Mouse (Mus musculus) A20 (cell line): ENCODE results near the gene Igf1r.
A peak's percentile ranks its signal among the peaks of the same experiment; 100 is the strongest.

ENCODE experiments used
- DNase-seq: peaks from one replicate; pipeline ENCODE4 v3.0.0-alpha.2; 2011; ENCODE audit warnings: low read depth, low spot score

The Igf1r gene

DNA sequence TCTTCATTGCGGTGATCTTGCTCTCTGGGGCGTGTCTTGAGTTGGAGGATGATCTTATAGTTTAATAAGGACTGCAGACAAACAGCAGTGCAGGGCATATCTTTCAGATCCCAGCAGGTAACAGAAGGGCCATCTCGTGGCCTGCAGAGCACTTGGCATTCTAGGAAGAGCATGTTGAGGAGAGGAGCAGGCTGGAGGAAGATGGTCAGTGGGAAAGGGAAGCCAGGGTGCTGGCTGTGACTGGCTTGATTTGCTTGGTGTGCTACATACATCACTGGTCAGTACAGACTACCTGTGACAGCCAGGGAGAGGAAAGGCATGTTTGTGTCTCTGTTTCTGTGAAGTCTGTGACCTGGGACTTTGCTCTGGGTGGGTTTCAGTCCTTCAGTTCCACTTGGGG, 122.8 kb downstream of the Igf1r start:
- DNase-seq: no peak

DNA sequence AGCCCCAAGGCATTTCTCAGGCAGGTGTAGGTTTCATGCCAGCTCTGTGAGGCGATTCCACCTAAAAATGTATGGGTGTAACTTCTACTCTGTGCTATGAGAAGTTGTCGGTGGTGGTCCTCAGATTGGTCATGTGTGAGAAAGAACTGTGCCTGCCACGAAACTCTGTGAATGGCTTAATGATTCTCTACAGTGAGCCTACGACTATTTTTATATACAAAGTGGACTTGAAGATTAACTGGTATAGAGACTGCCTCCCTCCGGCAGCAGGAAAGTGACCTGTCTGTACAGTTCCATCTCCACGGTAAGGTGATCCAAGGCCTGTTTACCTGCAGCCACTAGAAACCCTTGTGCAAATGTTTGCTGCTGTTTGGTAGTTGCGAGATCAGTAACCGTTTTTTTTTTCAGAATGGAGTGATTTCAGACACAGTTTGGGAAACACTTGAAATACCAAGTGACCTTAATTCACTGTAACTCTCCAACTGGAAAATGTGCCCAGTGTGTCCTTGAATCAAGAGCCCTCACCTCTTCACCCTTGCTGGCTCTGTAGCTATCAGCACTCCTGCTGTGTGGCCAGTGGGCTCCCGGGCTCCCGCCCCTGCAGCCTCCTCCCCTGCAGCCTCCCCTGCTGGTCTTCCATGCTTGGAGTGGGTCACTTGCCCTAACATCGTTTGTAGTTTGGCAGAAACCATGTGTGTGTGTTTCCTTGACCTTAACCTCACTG, 127.7 kb downstream of the Igf1r start:
- no peak for DNase-seq

DNA sequence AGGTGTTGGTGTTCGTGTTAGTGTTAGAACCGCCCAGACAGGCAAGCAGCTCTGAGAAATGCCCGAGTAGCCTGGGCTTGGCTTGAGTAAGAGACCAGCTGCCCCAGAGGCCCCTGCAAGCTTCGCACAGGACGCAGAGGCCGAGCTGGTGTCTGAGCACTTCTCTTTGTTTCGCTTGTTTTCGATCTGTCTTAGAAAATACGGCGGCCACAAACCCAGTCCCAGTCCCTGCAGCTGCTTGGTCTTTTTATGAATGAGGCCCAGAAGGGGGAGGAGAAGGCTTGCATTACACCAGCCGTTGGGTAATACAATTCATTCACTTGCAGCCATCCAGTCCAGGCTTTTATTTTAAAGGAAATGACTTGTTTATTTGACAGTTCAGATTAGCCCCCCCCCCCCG, 132.7 kb downstream of the Igf1r start:
- peak; percentile 4 for DNase-seq

DNA sequence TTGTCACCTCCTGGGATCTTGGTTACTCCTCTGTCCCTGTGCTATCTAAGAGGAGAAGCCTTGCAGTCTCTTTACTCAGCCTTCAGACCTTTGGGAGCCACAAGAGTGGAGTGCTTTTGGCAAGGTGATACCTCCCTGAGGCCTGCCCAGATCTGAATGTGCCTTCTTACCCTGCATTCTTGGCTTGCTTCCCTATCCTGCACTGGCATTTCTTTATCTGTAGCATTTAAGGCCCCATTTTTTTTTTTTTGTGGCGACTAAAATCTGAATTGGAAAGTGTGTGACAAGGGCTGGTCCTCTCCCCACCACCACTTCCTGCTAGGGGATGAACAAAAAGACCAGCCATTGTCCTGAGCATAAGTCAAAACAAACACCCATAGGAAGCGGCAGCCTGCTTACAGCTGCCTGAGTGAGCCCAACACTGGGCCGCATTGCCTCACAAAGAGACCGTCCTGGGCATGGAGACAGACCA, 133.3 kb downstream of the Igf1r start:
- DNase-seq: no peak

DNA sequence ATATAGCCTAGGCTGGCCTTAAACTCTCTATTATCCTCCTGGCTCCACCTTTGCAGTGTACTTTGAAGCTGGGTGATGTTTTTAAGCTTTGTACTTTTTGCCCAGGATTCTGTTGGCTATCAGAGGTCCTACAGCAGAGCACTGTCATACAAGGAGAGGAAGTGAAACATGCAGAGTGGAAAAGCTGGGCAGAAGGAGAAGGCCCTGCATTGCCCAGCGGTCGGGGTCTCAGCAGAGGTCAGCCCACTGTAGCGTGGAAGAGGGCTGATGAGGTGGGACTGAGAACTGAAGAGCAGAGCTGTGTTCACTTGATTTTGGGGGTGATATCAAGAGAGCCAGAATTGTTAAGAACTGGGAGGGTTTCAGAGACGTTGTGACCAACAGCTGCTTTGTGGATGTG, 134.9 kb downstream of the Igf1r start:
- peak; percentile 62 for DNase-seq

DNA sequence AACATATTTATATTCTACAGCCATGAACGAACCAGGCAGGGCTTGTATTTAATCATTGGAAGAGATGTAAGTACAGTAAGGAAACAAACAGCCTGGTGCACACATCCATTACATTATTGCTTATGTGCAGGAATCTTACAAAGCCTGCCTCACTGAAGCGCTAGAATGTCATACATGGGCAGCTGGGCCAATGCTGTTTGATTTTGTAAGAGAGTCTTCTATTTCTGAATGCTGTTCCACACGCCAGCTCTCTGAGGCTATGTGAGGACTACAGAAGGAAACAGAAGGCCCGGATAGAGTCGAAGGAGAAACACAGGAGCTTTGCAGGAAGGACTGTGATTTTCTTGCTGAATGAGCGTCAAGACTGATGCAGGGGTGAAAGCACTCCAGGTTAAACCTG, 136.2 kb downstream of the Igf1r start:
- DNase-seq: no peak

DNA sequence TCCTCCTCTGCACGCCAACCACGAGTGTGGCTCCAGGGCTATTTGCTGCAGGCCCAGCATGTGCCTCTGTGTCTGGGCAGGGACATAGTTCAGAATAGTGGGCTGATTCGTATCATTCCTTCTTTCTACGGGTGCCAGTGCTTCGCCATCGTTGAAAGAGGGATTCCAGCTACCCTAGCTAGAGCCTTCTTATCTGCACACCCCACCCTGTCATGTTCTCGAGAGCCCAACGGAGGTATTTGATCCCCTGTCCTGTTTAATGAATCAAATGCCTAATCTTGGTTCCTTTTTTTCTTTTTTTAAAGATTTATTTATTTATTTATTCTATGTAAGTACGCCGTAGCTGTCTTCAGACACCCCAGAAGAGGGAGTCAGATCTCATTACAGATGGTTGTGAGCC, 137.1 kb downstream of the Igf1r start:
- no peak for DNase-seq

DNA sequence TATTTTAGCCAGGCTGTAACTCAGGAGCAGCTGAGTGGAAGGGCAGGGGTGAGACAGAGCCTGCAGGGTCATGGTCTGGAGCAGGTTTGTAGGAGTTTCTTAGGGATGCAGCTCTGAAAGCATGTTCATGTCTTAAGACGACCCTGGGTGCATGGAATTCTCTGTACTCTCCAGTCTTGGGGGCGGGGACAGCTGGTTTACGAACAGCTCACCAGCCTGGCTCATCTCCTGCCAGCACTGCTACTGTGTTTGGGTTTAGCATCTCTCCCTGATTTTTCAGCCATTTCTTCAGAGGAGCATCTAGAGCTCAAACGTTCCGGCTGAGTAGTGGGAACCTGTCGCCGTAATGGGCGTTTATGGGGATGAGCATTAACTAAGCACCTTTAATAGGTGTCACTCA, 137.9 kb downstream of the Igf1r start:
- DNase-seq: no peak

DNA sequence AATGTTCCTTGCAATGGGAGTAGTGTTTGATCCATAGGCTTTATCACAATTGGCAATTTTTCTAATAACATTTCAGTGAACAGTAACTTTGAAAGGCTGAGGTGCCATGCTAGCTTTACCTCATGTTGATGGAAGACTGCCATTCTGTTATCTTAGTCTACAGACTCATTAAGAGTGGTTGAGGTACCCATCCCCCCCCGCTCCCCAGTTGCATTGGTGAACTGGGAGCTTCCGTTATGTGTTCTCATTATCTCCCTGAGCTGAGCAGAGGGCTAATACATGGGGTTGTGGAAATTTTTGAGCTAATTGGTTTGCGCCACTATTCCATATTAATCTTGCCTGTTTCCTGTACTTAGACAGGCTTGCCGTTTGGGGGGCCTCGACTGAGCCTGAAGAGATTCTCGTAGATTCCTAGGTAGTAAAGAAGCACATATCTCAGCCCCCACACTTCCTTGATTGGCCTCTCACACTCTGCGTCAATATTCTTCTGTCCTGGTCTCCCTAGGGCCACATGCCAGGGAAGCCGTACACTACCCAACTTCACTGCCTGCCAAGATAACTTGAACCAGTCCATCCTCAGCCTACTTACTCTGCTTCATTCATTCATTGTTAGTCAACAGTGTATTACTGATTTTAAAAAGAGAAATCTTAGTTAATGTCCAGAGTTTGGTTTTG, 139.8 kb downstream of the Igf1r start:
- DNase-seq: no peak

DNA sequence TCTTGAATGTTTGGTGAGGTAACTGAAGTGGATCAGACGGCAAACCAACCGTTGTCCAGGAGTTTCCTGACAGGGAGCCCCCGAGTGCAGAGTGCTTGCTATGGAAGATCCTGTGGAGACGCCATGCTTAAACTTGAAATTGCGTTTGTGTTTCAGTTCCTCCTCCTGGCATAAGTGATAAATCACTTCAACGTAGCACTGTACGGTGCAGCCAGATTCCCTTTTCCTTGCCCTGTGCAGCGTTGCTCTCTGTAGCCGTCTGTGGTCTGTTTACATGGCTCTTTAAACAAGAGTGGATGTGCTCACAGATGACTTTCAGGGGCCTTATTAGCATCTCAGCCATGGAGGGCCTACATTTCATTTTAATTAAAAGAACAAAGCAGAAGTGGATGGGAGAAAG, 141.2 kb downstream of the Igf1r start:
- DNase-seq: peak; percentile 16

DNA sequence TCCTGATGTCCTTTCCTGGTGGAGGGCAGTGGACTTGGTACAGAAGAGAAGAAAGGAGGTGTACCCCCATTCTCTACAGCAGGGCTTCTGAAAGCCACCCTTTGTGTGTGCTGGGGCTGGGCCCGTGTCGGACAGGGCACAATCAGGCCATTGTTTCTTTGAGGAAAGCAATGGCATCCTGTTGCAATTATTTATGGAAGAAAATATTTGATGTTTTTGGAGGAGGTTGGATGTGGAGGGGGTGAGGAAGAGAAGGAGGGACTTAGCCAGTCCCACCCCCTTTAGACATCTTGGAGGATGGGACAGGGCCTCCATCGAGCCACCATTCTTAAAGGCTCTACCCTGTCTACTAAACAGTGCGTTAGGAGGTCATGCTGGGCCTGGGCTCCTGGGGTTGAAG, 142.9 kb downstream of the Igf1r start:
- no peak for DNase-seq

DNA sequence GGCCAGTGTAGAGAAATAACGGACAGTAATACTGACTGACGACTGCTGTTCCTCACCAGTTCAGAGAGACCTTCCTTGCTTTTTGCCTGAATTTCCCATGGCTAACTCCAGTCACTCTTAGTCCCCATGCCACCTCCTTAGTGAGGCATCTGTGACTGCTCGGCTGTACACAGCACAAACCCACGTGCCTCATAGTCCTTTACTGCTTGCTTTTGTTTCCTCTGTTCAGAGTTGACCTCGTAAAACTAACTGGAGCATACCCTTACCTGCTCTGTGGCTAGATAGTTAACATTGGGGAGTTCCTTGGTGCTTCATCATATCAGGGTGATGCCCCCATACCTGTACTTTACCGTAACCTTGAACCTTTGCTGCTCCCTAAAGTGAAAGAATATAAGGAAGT, 143.8 kb downstream of the Igf1r start:
- DNase-seq: no peak

DNA sequence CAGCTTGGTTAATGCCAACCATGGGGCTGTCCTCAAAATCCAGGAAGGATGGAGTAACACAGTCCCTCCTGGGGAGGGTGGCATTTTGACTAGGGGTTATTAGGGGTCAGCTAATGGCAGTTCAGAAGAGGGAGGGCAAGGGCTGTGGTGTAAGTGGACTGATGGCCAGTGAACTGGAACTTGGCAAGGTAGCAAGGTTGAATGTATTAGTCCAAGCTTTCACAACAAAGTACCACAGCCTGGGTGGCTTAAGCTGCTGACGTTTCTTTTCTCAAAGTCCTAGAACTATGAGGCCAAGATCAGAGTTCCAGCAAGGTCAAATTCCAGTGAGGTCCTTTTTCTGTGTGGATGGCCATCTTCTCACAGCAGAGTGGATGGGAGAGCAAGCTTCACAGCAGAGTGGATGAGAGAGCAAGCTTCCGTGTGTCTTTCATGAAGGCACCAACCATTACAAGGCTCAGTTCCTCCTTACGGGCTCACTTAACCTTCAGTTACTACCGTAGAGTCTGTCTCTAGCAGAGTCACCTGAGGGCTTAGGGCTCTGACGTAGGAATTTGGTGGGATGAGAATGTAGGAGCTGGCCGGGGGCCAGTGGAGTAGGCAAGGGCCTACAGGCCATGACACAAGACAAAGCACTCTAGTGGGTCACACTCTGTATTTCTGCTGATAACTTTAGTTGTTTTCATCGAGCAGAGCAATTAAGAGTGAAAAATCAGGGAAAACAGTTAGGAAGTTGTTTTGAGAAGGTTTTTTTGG, 144.6 kb downstream of the Igf1r start:
- DNase-seq: no peak

DNA sequence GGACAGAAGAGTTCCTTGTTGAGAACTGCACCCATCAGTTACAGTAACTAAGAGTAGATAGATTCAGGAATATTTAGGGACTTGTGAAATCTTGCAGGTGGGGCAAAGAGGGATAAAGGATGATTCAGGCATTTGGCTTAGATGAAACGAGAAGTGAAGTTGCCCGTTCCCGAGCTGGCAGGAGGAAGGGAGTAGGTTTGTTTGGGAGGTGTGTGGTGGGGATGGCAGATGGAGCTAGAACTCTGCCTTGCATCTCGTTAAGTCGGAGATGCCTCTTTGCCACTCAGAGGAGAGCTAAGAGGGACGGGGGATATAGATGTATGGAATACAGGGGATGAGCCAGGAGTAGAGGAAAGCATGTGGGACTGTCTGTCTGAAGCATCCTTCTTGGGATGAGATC, 145.5 kb downstream of the Igf1r start:
- no peak for DNase-seq

DNA sequence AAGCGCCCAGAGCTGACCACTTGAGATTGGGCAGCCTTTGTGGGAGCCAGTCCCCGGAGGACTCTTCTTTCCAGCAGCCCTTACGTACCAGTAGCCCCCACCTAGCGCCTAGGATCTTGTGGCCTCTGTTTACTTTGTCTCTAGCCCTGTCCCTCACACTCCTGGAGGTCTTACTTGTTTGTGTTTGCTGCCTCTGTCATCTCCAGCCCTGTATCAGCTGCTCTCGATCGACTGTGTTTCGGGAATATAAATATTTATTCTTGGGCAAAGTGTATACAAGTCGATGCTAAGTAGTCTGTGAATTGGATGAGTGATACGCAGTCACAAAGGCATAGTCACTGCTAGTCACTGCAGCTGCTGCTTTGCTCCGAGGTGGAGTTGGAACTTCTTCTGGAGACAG, 147.8 kb downstream of the Igf1r start:
- DNase-seq: no peak

DNA sequence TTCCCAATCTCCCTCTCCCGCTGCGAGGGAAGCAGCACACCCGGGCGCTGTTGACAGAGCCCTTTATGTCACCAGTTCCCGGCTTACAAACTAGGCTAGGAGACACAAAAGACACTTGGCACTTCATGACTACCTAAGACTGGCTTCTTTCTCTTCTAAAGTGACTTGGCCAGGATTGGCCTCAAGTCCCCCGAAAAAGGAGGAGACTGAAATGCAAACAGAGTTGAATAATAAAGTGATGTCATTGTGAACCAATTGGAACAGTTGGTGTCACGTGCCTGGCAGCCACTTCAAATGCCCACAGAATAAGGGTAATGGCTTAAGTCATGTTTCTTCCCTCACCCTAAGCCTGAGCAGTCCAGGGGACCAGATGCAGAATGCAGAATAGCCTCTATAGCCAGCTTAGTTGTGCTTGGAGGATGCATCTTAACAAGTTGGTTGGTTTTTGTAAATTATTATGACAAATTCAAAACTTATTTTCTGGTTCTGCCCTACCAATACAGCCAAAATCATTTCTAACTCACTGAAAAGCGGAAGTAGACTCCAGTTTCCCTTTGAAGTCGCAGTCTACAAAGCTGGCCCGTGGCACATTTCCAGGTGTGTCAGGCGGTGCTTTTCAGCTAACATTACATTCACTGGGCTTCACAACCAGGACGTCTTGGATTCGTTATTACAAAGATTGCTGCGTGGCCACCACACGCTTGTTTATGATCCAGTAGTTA, 150.0 kb downstream of the Igf1r start:
- DNase-seq: peak; percentile 88

DNA sequence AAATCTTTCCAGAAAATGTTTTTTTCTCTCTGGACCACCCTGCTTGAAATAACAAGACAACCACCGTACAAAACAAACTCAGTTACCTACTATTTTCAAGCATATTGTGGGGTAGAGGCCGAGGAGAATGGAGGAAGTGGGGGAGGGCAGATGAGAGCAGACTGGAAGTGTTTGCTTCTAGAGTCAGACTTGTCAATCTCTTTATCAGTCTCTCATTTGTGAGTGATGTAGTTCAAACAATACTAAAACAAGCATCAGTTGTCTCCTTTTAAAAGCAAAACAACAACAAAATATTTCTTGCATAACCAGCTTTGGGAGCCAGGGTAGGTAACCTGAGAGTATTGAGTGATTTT, 150.5 kb downstream of the Igf1r start:
- no peak for DNase-seq

DNA sequence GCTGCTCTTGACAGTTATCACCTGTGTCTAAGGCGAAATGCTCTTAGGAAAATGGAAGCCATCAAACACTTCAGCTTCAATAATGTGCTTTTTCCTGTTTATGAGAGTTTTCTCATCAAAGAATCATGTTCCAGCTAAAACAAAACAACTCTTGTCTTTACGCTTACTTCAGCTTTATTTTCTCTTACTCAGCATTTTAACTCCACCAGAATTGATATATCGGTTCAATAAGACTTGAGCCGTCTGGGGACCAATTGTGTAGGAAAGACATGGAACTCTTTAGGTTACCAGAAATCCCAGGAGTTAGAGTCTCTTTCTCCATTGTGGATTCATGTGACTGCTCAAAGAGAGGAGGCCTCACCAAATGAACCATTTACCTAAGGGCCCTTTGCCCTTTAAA, 158.9 kb downstream of the Igf1r start:
- no peak for DNase-seq

DNA sequence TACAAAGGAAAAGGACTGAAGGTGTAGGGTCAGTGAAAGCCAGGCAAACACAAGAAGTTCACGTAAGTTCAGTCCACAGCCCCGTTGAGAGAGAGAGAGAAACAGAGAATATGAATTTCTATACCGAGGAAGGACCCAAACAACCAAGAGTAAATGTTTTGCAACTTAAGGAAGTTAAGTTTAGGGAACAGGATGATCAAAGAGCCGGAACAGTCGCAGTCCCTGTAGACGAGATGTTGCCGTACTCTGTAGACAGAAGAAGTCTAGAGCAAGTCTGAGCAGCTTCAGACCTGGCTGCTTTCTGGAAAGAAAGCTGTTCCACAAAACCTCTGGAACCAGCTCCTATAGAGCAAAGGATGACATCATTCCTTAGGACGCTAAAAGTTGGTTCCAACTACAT, 160.0 kb downstream of the Igf1r start:
- DNase-seq: no peak

DNA sequence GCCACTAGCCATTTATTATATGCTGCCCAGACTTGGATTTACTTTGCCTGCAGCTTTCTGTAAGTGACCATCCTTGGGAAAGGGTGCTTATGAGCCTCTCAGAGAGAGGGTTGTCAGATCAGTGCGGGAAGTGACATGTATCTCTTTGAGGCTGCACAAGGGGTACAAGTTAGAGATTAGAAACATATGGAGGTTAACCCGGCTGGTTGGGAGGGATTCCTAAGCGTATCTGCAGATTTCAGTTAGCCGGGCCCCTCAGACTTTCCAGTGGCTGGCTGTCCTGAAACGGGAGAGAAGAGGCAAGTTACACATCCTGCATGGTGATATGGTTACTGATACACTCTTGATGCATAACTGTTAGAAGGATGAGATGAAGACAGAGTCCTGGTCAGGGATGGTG, 161.7 kb downstream of the Igf1r start:
- DNase-seq: no peak

DNA sequence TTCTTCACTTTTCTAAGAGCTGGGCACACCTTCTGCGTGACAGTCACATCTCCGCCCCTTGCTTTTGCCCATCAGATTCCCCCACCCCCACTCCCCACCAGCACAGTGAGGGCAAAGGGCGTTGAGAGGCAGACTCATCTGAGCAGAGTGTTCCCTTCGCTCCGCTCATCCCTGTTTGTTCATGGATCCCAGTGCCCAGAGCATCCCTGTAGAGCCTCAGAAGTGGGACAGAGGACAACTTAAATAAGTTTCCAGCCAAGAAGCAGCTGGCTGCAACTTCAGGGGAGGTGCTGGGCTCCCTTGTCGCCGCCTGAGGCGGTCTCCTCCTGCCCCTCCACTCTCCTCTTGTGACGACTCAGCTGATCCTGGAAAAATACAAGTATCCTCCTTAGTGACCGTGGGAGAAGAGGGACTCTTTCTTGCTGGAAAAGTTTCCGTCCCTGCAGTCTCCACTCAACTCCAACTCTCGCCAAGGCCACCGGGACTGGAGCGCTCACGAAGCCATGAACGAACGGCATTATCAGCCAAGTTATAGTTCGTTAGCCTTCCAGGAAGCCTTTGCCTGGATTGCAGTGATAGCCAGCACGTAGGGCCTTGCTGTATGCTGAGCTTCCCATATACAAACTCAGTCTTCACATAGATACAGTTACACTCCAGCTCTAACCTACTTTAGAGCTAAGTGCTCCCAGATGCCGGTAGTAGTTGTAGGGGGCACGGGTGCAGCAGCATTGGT, 162.5 kb downstream of the Igf1r start:
- DNase-seq: no peak

DNA sequence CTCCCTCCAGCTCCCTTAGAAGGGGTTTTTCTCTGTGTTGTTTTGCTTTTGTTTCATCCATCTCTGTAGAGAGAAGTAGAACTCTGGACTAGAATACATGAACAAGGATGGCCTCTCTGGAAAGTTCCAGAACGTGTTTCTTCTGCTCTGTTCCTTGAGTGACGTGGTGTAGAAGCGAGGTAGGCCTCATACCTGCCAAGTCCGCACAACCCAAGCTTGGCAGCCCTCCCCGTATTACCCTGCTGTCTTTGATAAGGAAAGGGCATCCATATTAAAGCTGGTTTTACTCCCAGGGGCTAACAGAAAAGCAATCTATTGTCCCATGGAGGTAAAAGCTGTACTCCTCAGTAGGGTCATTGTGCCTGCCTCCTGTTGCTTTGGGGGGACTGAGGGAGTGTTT, 164.9 kb downstream of the Igf1r start:
- no peak for DNase-seq
